Mouse (Mus musculus) cortical plate, adult 2 months (tissue): ENCODE measurements around the gene Efcab5.

ENCODE experiments used
- CTCF ChIP-seq: fragments of 200-500 bp; IDR thresholded peaks from 2 replicates; pipeline ENCODE4 v1.5.1; 2011; ENCODE audit warnings: mild to moderate bottlenecking, control low read depth, low read length; ENCODE audit not compliant: insufficient read depth; ENCODE audit errors: extremely low read depth
- POLR2A ChIP-seq: fragments of 200-500 bp; IDR thresholded peaks from 2 replicates; pipeline ENCODE4 v1.6.1; 2011; ENCODE audit warnings: mild to moderate bottlenecking, low read length, control low read depth; ENCODE audit not compliant: insufficient read depth; ENCODE audit errors: extremely low read depth

DNA sequence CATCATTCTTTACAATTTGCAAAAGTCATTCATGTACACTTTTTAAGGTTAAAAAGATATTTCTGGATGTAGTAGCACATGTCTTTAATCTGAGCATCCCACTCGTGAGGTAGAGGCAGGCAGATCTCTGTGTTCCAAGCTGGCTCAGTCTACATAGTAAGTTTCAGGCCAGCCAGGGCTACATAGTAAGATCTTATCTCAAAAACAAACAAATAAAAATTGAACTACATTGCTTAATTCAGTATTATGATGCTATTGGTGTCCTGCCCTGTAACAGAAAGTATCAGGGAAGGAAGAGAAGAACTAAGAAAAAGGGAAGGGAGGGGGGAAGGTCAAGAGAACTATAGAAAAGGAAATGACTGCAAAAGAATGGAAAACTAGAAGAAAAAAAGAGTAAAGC, 6.0 kb upstream of the Efcab5 start:
- TF ChIP-seq CTCF = no peak
- TF ChIP-seq POLR2A = no peak
